Mouse (Mus musculus) brown adipose tissue, adult 24 weeks (tissue): ENCODE results near the gene Sh2b3. TPM values are rescaled to one million over a fixed set of nuclear protein-coding genes. Genes with fewer than 3 reads are reported as not detected.
A peak's percentile ranks its signal among the peaks of the same experiment; 100 is the strongest.

Experiments
- H3K27ac ChIP-seq: fragments of 200-500 bp; replicated peaks from 2 replicates; pipeline ENCODE4 v1.5.1; 2012; ENCODE audit warnings: low read depth, mild to moderate bottlenecking, low read length
- H3K4me1 ChIP-seq: fragments of 200-500 bp; 2 replicates; pipeline ENCODE4 v1.6.1; 2012; ENCODE audit warnings: low read length, mixed read lengths; ENCODE audit not compliant: control insufficient read depth, insufficient read depth, insufficient read length
- H3K4me3 ChIP-seq: fragments of 200-500 bp; 2 replicates; pipeline ENCODE4 v1.5.1; 2012; ENCODE audit warnings: low read depth, mild to moderate bottlenecking, low read length, moderate library complexity; ENCODE audit not compliant: insufficient read depth
- polyA plus RNA-seq: library from polyadenylated mRNA; stranded (reverse); fragments of >200 nt; gene quantifications from 2 replicates; pipeline ENCODE4 v1.2.4, GENCODE M21; 2012; ENCODE audit not compliant: missing spikeins, insufficient read depth, insufficient read length

Gene Sh2b3
- polyA plus RNA-seq, 1 experiment, result 7.9 TPM

DNA sequence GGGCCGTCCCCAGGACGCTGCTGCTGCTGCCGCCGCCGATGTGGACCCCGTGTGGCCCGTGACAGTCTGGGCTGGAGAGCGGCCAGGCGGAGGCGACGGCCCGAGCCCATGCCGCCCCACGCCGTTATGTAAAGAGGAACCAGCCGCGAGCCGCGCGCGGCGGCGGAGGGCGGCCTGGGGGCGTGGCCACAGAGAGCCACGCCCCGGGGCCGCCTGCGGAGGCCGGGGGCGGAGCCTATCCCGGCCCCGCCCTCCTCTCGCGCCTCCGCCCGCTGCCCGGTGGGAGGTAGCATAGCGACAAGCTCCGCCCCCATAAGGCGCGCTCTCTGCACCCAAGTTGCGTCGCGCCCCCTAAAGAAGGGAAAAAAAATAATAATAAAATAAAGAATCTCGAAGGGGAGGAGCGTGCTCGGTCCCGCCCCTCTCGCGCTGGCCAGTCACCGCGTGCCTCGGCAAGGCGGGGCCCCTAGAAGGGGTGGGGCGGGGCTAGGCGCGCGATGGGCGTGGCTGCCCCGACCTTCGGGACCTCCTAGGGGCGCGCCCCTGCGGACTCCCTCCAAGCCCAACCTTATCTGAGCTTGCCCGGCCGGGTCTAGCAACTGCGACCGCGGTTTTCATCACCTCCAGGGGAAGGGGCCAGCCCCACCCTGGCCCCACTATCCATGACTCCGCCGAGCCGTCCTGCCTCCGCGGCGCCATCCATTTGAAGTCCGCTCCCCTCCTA is 592 bp downstream of the Sh2b3 start:
- Histone ChIP-seq H3K4me1 (peaks cover 14% of the 10 kb centered on the region), H3K27ac (peak overlapping the region; percentile 95), H3K4me3 (peak overlapping the region; percentile 98)

DNA sequence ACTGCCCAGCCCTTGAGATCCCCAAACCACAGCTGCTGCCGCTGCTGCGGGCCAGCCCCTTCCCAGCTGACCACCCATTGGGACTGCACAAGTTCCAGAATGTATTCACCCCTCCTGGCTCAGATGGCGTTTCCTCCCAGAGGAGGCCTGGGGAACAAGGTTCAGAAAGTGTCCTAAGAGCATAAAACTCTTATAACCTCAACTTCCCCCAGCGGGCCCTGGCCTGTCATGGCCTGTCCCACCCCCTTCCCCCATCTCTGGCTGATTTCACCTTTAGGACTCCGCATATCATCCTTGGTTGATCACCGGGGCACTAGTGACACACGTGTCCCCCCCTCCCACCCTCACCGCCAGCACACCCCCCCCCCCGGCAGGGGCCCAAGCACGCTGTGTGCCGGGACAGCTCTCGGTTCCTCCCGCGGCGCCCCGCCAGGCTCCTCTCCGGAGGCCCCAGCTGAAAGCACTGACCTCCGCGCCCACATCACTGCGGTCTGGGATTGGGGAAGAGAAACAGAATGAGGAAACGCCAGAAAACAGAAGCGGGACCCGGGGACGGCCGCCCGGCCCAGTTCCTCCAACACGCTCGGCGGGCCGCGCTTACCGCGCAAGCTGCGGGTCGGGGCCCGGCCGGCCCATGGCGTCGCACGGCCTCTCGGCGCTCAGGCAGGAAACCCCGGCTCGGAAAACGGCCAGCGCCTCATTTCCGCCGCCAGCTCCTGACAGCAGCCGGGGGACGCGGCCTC is 1.3 kb downstream of the Sh2b3 start:
- peak overlapping the region; percentile 98 for H3K4me3 ChIP-seq
- H3K4me1 ChIP-seq, result peaks cover 22% of the 10 kb centered on the region

DNA sequence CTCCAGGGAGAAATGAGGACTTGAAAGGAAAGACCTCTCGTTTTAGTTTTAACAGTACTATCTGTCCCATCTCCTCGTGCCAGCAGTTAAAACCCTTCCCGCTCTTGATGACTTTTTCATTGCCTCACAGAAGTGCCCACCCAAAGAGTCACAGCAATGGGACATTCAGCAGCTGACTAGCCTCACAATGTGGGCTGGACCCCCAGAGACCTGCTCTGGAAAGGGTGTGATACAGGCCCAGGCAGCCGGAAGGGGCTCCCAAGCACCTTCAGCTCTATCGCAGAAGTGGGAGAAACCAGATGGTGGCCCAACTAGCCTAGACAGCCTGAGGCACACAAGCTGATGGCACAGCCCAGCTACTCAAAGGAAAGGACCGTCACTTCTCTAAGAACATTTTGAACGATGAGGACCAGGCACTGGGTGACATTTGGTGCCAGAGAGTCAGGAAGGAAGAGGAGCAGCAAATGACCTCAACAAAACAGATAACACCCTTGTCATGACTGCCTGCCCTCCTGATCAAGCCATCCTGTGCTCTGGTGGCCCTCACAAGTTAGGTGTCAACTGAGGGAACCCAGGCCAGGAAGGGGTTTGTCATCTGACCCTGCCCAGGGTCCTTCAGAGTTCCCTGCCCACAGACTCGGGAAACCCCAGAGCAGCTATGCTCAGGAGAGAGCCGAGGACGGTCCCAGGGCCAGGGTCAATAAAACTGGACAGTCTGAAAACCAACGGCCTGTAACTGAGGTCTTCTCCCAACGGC is 2.3 kb downstream of the Sh2b3 start:
- H3K4me1 ChIP-seq, result peaks cover 22% of the 10 kb centered on the region

More for the DNA sequence above, 1.3 kb downstream of the Sh2b3 start:
- H3K27ac ChIP-seq, result peak overlapping the region; percentile 95

DNA sequence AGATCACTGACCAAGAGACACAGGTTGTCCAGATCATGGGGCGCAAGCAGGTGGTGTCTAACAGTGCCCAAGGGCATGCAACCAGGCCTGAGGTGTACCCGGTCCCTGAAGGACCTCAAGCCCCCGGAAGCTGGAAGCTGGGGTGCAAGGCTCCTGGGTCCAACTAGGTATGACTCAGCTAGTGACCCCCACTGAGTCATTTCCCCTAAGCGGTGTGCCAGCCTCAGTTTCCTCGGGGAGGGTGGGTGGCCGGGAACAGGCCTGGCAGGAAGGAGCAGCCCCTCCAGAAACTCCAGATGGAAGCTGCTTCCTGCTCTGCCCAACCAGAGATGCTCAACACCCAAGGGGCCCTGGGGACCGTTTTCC is 3.2 kb downstream of the Sh2b3 start:
- peaks cover 22% of the 10 kb centered on the region for H3K4me1 ChIP-seq
- H3K27ac ChIP-seq, result peak overlapping the region; percentile 93
- H3K4me3 ChIP-seq, result peak overlapping the region; percentile 98

More for the DNA sequence above, 2.3 kb downstream of the Sh2b3 start:
- Histone ChIP-seq H3K27ac (peak overlapping the region; percentile 93), H3K4me3 (peak overlapping the region; percentile 98)

DNA sequence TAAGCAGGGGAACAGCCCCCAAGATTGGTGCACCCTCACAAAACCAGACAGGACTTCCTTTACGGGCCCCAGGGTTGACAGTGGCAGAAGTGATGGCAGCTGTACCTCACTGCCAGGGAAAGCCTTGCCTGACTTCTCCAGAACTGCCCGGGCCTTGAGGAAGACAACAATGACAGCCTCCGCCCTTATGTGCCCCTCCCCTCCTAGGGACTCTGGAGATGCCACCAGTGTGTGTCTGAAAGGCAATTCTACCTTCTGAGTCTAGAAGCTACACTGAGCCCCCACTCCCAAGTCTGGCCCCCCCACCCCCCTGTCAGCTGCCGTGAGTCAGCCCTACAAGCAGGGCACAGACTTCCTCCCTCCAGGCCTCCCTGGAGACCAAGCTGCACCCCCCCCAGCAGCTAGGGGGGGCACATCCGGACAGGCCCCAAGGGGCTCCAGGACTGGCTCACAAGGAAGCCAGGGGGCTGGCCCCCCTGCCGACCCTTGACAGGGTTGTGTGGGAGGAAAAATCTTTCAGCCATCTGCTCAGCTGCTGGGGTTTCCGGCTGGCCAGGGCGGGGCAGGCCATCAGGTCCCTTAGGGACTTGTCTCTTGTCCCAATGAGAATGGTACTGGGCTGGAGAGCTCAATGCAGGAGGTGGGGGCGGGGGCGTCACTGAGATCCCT is 3.7 kb downstream of the Sh2b3 start:
- Histone ChIP-seq H3K4me1 (peaks cover 20% of the 10 kb centered on the region), H3K4me3 (peak overlapping the region; percentile 98), H3K27ac (peak overlapping the region; percentile 93)

DNA sequence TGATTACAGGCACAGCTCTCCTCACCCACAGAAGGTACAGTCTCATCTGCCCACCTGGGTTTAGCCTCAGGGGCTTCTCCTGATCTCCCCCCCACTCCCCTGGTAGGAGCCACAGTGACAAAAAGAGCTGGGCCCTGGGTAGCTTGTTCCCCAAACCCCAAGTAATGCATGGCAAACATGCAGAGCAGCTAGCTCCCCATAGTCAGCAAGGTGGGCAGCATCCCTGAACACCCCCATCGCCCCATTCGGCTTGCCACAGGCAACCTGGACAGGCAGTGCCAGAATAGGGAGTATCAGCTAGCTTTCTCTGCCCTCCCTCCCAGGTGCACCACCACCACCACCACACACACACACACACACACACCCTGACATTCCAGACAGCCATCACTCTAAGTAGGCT is 4.3 kb downstream of the Sh2b3 start:
- H3K4me1 ChIP-seq, result peaks cover 22% of the 10 kb centered on the region
- peak overlapping the region; percentile 98 for H3K4me3 ChIP-seq
- peak overlapping the region; percentile 86 for H3K27ac ChIP-seq

DNA sequence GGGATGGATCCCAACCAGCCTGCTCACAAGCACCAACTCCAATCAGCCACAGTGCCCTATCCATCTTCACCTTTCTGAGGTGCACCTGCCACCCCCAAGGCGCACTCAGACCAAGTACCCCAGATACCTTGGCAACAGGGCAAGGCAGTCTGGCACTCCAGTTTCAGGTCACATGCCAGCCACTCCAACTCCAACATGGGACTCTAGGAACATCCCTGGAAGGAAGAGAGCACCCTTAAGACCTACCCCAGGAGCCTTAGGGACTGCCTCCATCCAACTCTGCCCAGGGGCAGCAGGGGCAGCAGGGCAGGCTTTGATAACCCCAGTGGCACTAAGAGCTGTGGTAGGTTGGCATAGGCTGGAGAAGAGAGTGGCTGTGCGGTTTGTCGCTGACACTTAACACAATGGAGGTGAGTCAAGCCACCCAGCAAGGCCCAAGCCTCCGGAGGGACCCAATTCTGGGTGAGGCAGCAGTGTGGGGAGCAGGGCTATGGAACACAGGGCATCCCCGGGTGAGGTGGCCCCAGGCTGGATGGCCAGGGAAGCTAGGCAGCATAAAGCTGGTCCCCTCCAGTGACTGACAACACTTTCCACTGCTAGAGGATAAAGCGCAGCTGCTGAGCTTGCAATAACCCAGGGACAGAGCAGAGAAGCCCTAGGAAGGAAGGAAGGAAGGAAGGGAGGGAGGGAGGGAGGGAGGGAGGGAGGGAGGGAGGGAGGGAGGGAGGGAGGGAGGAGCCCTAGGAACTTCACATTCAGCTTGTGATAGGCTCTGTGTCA is 4.9 kb downstream of the Sh2b3 start:
- H3K4me3 ChIP-seq, result peak overlapping the region; percentile 98
- peak overlapping the region; percentile 51 for H3K27ac ChIP-seq

DNA sequence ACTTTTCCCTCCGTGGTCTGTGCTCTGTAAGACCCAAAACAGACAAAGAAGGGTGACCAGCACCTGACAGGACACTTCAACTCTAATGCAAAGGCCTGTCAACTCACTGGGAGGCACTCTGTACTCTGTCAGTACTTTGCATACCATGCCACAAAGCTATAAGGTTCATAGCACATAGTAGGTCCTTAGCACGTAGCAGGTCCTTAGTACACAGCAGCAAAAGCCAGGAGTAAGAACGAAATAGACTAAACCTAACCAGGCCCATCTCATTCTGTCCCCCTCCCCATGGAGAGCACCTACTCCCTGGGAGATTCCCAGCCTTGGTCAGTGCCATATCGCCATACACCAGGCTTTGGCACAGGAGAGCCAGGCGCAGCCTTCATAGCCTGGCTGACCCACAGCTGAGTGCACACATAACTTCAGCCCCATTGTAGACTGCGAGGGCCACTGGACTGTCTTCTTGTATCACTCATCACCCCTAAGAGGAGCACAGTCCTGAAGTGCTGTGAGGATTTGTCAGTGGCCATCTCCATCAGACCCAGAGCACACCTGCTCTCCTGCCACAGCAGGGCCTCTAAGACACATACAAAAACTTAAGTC is 6.3 kb downstream of the Sh2b3 start:
- no peak overlapping the region for H3K4me3 ChIP-seq
- peak overlapping the region; percentile 17; the same call in 1 of the 2 replicates for H3K27ac ChIP-seq
- peaks cover 35% of the 10 kb centered on the region for H3K4me1 ChIP-seq

More for the DNA sequence above, 4.9 kb downstream of the Sh2b3 start:
- peaks cover 27% of the 10 kb centered on the region for H3K4me1 ChIP-seq

DNA sequence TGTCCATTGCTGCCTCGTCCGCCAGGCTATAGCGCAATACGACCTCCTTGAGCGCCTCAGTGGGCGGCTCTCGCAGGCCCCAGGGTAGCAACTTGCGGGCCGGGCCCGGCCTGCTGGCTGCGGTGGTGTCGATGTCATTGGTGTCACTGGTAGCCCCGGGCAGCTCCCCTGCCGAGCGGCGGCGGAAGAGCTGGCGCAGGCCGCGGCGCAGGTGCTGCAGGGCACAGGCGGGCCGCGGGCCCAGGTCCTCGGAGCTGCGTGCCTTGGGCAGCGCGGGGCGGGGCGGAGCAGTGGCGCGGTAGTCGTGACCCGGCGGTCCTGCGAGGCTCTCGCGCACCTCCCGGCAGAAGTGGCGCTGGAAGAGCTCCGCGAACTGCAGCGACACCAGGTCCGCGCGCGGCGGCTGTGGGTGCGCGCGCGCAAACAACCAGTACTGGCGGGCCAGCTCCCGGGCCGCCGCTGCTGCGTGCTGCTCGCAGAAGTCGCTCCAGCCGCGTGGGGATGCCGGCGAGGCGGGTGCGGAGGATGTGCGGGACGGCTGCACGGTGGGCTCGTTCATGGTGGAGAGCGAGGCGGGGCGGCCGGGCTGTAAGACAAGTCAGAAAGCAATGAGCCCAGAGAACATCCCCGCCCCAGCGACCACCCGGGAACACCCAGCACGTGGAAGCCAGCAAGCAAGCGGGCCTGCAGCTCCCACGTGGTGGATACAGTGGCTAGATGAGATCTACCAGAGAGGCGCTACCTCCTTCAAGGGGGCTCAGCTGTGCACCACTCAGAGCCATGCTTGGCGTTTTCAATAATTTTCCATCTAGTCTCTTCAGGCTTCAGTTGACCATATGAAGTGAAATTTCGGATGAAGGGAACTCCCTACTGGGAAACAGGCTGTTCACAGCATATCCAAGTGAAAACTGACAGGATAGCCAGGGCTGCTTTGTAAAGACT is 8.7 kb downstream of the Sh2b3 start:
- no peak overlapping the region for H3K4me3 ChIP-seq
- no peak overlapping the region for H3K27ac ChIP-seq
- H3K4me1 ChIP-seq, result peaks cover 54% of the 10 kb centered on the region

DNA sequence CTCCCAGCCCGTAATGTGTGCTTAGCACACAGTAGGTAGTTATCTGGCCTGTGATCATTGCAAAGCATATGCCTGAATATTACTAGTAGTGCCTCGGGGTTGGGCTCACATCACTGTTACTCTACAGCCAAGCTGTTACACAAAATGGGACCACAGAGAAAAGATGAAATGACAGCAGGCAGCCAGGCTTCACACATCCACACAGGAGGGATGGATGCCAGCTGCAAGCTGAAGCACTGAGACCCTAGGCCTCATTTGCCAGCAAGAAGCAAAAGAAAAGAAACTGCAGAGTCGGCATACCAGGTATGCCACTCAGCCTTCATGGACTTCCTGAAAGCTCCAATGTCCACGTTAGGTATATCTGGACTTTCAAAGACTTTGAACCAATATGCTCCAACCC is 9.6 kb downstream of the Sh2b3 start:
- no peak overlapping the region for H3K4me3 ChIP-seq
- no peak overlapping the region for H3K27ac ChIP-seq
- peaks cover 58% of the 10 kb centered on the region for H3K4me1 ChIP-seq

DNA sequence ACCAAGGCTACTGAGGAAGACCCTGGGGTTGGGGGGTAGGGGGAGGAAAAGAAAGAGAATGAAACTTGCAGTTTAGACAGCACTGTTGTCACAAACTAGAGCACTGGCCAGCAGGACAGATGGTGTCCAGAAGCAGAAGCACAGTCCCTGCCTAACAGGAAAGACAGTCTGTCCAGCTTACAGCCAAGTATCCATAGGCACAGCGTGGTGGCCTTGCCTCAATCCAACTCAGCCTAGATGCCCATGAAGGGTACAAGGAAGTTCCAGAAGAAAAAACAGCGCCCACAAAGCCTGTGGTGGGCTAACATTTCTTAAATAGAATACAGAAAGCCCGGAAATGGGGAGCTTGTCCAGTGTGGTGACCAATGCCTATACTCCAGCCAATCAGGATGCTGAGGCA is 11.8 kb downstream of the Sh2b3 start:
- Histone ChIP-seq H3K27ac (peak overlapping the region; percentile 15; the same call in 1 of the 2 replicates), H3K4me3 (no peak overlapping the region), H3K4me1 (peaks cover 52% of the 10 kb centered on the region)

DNA sequence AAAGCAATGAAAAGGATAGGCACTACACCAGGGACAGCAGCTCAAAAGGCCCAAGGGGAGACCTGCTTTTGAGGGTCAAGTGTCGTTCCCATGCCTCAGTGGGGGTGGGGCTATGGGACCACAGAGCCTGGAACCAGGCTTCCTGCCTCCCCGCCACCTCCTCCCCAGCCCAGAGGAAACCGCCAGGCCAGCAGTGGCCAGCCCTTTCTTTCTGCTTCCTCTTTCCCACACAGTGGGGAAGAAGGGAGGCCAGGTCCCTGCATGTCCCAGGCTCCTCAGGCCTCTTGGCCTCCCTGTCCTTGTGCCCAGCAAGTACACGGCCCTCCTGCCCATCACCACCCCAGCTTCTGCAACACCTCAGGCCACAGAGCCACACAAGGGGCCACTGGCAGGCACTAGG is 13.3 kb downstream of the Sh2b3 start:
- Histone ChIP-seq H3K27ac (peak overlapping the region; percentile 67), H3K4me1 (peaks cover 58% of the 10 kb centered on the region), H3K4me3 (peak overlapping the region; percentile 1; the same call in 1 of the 2 replicates)

DNA sequence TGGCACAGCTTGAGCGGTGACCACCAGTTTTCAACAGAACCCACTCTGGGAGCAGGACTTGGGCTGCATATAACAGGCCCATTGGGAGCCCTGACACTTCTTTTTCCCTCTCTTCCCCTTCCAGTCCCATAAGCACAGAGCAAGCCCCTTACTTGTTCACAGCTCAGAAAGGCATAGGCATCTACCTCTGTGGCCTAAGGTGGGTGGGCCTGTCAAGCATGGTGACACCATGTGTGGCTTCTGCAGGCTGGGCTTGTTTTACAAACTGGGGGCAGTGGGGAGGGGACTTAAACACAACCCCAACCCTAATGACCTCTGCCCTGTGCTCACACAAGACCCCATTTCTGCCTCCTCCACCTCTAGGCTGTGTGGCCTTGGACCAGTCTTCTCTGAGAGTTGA is 13.8 kb downstream of the Sh2b3 start:
- peaks cover 58% of the 10 kb centered on the region for H3K4me1 ChIP-seq
- H3K4me3 ChIP-seq, result no peak overlapping the region
- H3K27ac ChIP-seq, result peak overlapping the region; percentile 67
